Mouse (Mus musculus) layer of hippocampus, adult 9-10 months (tissue): Measurements from ENCODE around the gene Ecd.

Source experiments
- DNase-seq: peaks from one replicate; pipeline ENCODE4 v3.0.0; 2022; ENCODE audit warnings: low spot score

Gene Ecd

GRCm38 (mm10) chr14:20347991-20348541 is at the start of gene Ecd, which contains the start of gene Fam149b:
TSS of gene Ecd (minus strand) at chr14:20348121.
TSS of gene Fam149b (plus strand) at chr14:20348162.
- peak; percentile 89 for DNase-seq

GRCm38 (mm10) chr14:20397220-20397619 is 49.3 kb upstream of the Ecd start:
- DNase-seq = no peak

- DNase-seq = peak; percentile 80
Observed at GRCm38 (mm10) chr14:20393205-20393913, 45.4 kb upstream of the Ecd start, which contains the start of gene Mrps16. TSS of gene Mrps16 (minus strand) at chr14:20393634.

GRCm38 (mm10) chr14:20392326-20392725 is 44.4 kb upstream of the Ecd start:
- DNase-seq = no peak

GRCm38 (mm10) chr14:20389446-20390079 is 41.6 kb upstream of the Ecd start:
- DNase-seq = no peak

GRCm38 (mm10) chr14:20388441-20389129 is 40.7 kb upstream of the Ecd start, which contains the start of gene Dnajc9:
TSS of gene Dnajc9 (minus strand) at chr14:20388910.
- peak; percentile 80 for DNase-seq

- no peak for DNase-seq
Observed at GRCm38 (mm10) chr14:20379753-20380430, 32.0 kb upstream of the Ecd start.

- no peak for DNase-seq
Observed at GRCm38 (mm10) chr14:20379087-20379640, 31.2 kb upstream of the Ecd start.

GRCm38 (mm10) chr14:20378313-20379061 is 30.6 kb upstream of the Ecd start:
- DNase-seq = no peak

- DNase-seq = no peak
Observed at GRCm38 (mm10) chr14:20377112-20377521, 29.2 kb upstream of the Ecd start.

- no peak for DNase-seq
Observed at GRCm38 (mm10) chr14:20371854-20372253, 23.9 kb upstream of the Ecd start.

GRCm38 (mm10) chr14:20370798-20371197 is 22.9 kb upstream of the Ecd start:
- DNase-seq = no peak

GRCm38 (mm10) chr14:20368271-20368670 is 20.4 kb upstream of the Ecd start:
- no peak for DNase-seq

- no peak for DNase-seq
Observed at GRCm38 (mm10) chr14:20363230-20363629, 15.3 kb upstream of the Ecd start.

- no peak for DNase-seq
Observed at GRCm38 (mm10) chr14:20347441-20347990, 405 bp downstream of the Ecd start.

- DNase-seq = no peak
Observed at GRCm38 (mm10) chr14:20345885-20346284, 2.0 kb downstream of the Ecd start.

GRCm38 (mm10) chr14:20340866-20341265 is 7.1 kb downstream of the Ecd start:
- no peak for DNase-seq

GRCm38 (mm10) chr14:20340149-20340548 is 7.8 kb downstream of the Ecd start:
- DNase-seq = no peak

GRCm38 (mm10) chr14:20339415-20339814 is 8.5 kb downstream of the Ecd start:
- no peak for DNase-seq

GRCm38 (mm10) chr14:20331316-20331715 is 16.6 kb downstream of the Ecd start:
- no peak for DNase-seq

GRCm38 (mm10) chr14:20328474-20328873 is 19.4 kb downstream of the Ecd start:
- DNase-seq = no peak
